Mouse (Mus musculus) ES-Bruce4 (cell line): ENCODE measurements around the gene Slc17a3.

Experiments
- CTCF ChIP-seq: IDR thresholded peaks from one replicate; pipeline ENCODE4 v1.8.1; 2011; ENCODE audit warnings: low read depth, low read length
- EP300 ChIP-seq: IDR thresholded peaks from 2 replicates; pipeline ENCODE4 v1.6.1; 2011; ENCODE audit warnings: low read depth, low read length; ENCODE audit not compliant: insufficient read depth
- POLR2A ChIP-seq: IDR thresholded peaks from one replicate; pipeline ENCODE4 v1.8.1; 2011; ENCODE audit warnings: low read length; ENCODE audit not compliant: insufficient read depth

DNA sequence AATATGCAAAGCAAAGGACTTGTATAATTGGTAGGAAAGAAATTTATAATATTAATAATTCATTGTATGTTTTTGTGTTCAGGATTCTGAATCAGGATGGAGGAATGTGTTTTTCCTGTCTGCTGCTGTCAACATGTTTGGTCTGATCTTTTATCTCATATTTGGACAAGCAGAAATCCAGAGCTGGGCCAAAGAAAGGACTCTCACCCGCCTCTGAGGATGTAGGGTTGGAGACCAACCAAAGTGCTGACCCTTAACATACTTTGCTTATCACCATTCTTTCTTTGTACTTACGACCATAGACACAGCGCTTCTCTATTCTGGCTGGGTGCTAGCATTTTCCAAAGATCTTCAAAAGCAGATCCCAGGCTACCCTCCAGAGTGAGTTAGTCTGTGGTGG, 17.0 kb upstream of the Slc17a3 start:
- TF ChIP-seq POLR2A = no peak
- TF ChIP-seq CTCF = no peak
- no peak for TF ChIP-seq EP300
